Mouse (Mus musculus): Measurements from ENCODE around the gene Plcxd3. TPM values are rescaled to one million over a fixed set of nuclear protein-coding genes. Genes with fewer than 3 reads are reported as not detected.

Plcxd3 gene
- polyA plus RNA-seq (2016; fragmentation: Nextera tagmentation; extraction: Ambion mirVana) = 1.6 and 2.9 TPM in 2 replicates

DNA sequence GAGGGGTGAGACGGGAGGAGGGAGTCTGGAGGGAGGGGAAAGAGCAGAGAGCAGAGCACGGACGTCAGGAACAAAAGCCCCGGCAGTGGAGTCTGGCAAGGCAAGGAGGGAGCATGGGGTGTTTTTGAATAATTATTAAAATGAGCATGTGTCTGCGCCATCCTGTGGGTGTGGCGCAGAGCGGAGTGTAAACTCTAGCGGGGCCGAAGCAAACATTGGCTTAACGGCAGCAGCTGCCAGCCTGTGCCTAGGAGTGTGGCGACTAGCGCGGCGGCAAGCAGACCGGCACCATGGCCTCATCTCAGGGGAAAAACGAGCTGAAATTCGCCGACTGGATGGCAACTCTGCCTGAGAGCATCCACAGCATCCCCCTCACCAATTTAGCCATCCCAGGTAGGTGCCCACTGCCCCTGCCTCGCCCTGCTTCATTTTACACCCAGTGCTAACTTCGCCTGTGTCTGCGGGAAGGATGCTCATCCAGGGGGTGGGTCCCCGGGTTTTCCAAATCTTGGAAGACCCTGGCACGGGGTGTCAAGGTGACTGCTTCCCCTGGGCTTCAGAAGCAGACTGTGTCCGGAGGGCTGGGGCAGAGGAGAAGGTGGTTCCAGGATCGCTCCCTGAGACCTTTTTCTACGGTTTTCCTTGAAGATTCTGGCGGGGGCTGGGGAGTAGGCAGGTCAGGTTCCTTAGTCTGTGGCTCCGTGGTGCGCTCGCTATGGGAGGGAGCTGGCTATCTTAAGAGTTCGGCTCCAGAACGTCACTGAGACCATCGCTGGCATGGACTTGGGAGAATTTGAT is at the start of gene Plcxd3:
Plcxd3 (plus strand) TSS at position 69 of the 798 bp plus-strand sequence.
- WGBS = under 1% methylated on average over 33 of the region's 33 CpGs
- peaks cover 15% of the 10 kb centered on the region; the same call in 1 of the 2 replicates for H3K27me3 ChIP-seq (ENCODE audit: insufficient read depth, poor library complexity, severe bottlenecking)
- no peaks in the 10 kb centered on the region for H3K9me3 ChIP-seq
- H3K4me3 ChIP-seq = peak within 1 kb of the TSS; percentile 65
- no peaks in the 10 kb centered on the region for H3K36me3 ChIP-seq
- peak within 1 kb of the TSS; percentile 52; the same call in 1 of the 2 replicates for H3K27ac ChIP-seq
- H3K4me1 ChIP-seq = no peaks in the 10 kb centered on the region
- peak; percentile 75 for DNase-seq (ENCODE audit: low spot score)

DNA sequence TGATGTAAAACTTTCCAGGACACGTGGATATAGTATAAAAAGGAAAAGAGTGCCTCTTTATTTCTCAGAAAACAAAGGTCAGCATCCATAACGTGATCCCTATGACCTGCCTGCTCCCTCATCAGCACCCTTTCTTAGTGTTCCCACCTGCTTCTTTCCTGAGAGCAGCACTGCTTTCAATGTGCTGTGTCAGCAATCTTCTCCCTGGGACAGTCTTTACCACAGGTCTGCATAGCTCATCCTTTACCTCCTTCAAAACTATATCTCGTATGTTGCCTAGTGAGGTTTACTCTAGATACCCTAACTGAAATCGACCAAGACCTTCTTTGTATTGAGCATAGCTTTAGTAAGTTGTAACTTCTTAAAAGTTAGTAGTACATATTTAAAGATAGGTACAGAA is 43.4 kb upstream of the Plcxd3 start:
- Histone ChIP-seq H3K27me3 (ENCODE audit: insufficient read depth, poor library complexity, severe bottlenecking) (no peaks in the 10 kb centered on the region), H3K4me3 (no peak overlapping the region), H3K36me3 (no peaks in the 10 kb centered on the region), H3K4me1 (no peaks in the 10 kb centered on the region), H3K27ac (no peak overlapping the region), H3K9me3 (no peaks in the 10 kb centered on the region)
- DNase-seq (ENCODE audit: low spot score) = no peak
- 73% methylated on average over 4 of the region's 4 CpGs for WGBS

DNA sequence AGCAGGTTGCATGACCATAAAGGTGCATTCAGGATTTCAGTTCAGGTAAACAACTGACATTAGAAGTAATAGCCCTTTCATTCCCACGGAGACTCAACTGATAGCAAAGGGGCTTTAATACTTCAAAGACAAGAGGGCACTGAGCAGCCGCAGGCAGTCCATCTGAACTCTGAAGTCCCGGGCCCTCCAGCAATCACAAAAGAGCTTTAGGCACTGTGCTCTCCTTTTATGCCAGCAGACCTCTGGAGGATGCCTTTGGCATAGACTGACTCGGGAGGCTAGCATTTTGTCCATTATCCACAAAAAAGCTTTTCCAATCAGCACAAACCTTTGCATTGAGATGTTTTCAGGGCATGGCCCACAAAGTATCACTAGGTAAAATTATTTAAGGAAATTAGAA is 33.7 kb upstream of the Plcxd3 start:
- H3K36me3 ChIP-seq = no peaks in the 10 kb centered on the region
- H3K4me3 ChIP-seq = no peak overlapping the region
- DNase-seq (ENCODE audit: low spot score) = no peak
- H3K27ac ChIP-seq = no peak overlapping the region
- H3K9me3 ChIP-seq = no peaks in the 10 kb centered on the region
- H3K4me1 ChIP-seq = peaks cover 3% of the 10 kb centered on the region; the same call in 1 of the 2 replicates
- 27% methylated on average over 4 of the region's 4 CpGs for WGBS
- no peaks in the 10 kb centered on the region for H3K27me3 ChIP-seq (ENCODE audit: insufficient read depth, poor library complexity, severe bottlenecking)

DNA sequence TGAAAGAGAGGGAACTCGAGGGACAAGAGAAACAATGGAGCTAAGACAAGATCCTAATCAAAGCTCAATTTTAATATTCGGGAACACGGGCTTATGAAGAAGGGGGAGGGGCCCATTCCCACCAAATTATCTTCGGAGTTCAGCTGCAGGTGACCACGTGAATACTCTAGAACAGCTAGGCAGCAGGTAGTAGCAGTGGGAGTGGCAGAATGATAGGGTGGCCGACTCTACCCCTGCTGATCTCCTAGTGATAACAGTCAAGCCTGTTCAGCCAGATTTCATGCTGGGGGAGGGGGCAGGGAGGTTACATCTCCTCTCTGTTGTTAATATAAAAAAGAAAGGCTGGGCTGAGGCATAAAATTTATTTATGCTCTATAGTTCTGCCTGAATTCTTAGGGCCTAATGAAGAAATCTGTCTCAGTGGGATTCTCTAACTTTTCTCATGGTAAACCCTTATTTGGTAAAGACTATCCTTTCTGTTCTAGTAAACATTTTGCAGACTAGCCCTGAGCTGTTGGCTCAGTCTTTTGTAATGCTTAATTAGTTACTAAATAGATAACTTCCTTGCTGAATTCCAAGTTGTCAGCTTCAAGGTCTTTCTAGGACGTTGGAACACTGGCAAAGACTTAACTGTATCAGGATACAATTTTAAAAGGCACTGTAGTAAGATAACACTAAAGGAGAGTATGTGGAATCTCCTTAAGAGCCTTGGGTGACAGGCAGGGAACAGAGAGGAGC is 26.3 kb upstream of the Plcxd3 start:
- Histone ChIP-seq H3K27me3 (ENCODE audit: insufficient read depth, poor library complexity, severe bottlenecking) (no peaks in the 10 kb centered on the region), H3K4me1 (peaks cover 6% of the 10 kb centered on the region; the same call in 1 of the 2 replicates), H3K4me3 (no peak overlapping the region), H3K36me3 (no peaks in the 10 kb centered on the region), H3K9me3 (no peaks in the 10 kb centered on the region), H3K27ac (no peak overlapping the region)
- WGBS = 18% methylated on average over 7 of the region's 7 CpGs
- no peak for DNase-seq (ENCODE audit: low spot score)

DNA sequence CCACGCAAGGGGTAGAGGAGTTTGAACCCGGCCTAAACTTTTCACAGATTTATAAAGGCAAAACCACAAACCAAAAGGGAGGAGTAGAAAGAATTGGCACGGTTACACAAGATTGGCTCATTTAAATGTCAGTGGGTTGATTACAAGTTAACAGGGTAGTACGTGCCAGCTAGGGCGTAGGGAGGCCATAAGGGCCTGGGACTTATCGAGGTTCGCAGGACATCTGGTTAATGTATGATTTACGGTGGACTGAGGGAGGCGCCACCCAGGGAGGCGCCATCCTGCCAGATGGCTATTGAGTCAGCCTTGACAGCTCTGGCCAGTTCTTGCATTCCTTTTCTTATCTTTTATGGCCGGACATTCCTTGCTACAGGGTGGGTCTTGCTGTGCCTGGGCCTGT is 18.9 kb upstream of the Plcxd3 start:
- Histone ChIP-seq H3K27me3 (ENCODE audit: insufficient read depth, poor library complexity, severe bottlenecking) (no peaks in the 10 kb centered on the region), H3K4me3 (no peak overlapping the region), H3K36me3 (no peaks in the 10 kb centered on the region), H3K27ac (no peak overlapping the region), H3K9me3 (no peaks in the 10 kb centered on the region), H3K4me1 (no peaks in the 10 kb centered on the region)
- no peak for DNase-seq (ENCODE audit: low spot score)
- 65% methylated on average over 11 of the region's 11 CpGs for WGBS

DNA sequence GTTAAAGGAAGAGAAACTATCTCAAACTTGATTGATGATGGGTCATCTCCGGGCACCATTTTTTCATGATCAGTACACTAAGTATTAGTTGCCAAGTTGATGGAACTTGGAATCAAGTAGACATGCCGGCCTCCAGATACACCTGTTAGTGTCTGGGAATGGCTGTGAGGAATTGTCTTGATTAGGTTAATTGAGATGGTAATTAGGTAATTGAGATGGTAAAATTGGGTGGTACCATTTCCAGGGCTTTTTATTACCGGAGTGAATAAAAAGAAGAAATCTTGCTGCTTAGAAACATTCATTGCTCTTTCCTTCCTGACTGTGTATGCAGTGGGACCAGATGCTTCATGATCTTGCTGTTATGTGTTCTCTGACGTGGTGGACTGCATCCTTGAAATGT is 17.6 kb upstream of the Plcxd3 start:
- no peaks in the 10 kb centered on the region for H3K4me1 ChIP-seq
- H3K4me3 ChIP-seq = no peak overlapping the region
- DNase-seq (ENCODE audit: low spot score) = no peak
- no peak overlapping the region for H3K27ac ChIP-seq
- no peaks in the 10 kb centered on the region for H3K27me3 ChIP-seq (ENCODE audit: insufficient read depth, poor library complexity, severe bottlenecking)
- no peaks in the 10 kb centered on the region for H3K36me3 ChIP-seq
- WGBS = 74% methylated on average over 4 of the region's 4 CpGs
- no peaks in the 10 kb centered on the region for H3K9me3 ChIP-seq

DNA sequence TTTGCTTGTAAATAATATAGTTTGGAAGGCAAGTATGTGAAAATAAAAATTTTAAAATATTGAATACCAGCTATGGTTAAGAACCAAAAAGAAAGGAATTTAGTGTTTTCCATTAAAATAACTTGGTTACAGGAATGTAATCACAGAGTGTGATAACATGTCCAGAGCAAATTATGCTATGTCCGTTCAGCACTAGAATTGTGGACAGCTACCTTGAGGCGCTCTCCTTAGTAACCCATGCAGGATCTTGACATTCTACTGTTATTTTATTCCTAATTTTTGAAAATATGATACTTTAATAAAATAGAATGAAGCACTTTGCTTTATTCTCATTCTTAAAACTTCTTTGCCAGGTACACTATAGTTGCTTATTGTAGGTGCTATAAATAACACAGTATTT is 7.5 kb upstream of the Plcxd3 start:
- 69% methylated on average over 2 of the region's 2 CpGs for WGBS
- Histone ChIP-seq H3K9me3 (no peaks in the 10 kb centered on the region), H3K36me3 (no peaks in the 10 kb centered on the region), H3K4me3 (no peak overlapping the region), H3K27me3 (ENCODE audit: insufficient read depth, poor library complexity, severe bottlenecking) (no peaks in the 10 kb centered on the region), H3K4me1 (no peaks in the 10 kb centered on the region), H3K27ac (no peak overlapping the region)
- no peak for DNase-seq (ENCODE audit: low spot score)

DNA sequence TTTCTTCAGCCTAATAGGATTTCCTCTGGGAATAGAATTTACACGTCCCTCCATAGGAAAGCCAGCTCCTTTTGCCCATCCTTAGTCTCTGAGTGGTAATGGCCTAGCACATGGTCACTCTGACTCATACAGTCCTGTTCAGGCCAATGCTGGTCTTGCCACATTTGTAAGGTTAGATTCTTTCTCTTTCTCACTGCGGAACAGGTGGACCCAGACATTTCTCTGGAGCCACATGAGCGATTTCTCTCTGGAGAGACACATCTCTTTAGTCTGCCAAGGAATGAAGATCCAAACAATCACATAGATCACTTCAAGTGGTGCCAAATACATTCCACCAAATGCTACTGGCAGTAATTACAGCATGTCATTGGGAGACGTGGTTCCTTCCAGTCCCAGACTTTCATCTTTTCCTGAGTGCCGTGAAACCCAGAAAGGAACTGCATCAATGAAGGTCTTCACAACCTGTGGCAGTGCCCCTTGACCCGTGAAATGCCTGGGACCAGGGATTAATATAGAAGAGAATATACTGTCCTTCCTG is 769 bp upstream of the Plcxd3 start:
- peaks cover 15% of the 10 kb centered on the region; the same call in 1 of the 2 replicates for H3K27me3 ChIP-seq (ENCODE audit: insufficient read depth, poor library complexity, severe bottlenecking)
- WGBS = 62% methylated on average over 6 of the region's 6 CpGs
- peak overlapping the region; percentile 65; the same call in 1 of the 2 replicates for H3K4me3 ChIP-seq
- no peaks in the 10 kb centered on the region for H3K9me3 ChIP-seq
- H3K36me3 ChIP-seq = no peaks in the 10 kb centered on the region
- no peaks in the 10 kb centered on the region for H3K4me1 ChIP-seq
- no peak overlapping the region for H3K27ac ChIP-seq
- no peak for DNase-seq (ENCODE audit: low spot score)

DNA sequence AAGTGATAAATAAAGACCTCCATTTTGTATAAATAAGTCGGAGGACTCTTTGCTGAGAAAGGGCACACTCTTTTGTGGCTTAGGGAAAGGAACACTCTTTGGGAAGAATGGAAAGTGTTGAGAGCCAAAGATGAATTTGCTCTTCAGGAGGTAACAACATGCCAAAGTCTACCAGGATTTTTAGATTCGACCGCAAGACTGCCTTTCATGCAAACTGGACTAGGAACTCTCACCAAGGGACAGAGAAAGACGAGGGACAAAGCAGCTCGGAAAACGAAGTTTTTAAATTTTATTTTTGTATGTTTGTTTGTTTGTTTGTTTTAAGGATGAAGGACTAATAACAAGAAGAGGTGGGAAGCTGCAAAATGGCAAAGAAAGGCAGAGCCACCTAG is 264 bp upstream of the Plcxd3 start:
- DNase-seq (ENCODE audit: low spot score) = no peak
- H3K27ac ChIP-seq = no peak overlapping the region
- 29% methylated on average over 6 of the region's 6 CpGs for WGBS
- peak overlapping the region; percentile 65 for H3K4me3 ChIP-seq
- H3K4me1 ChIP-seq = no peaks in the 10 kb centered on the region
- peaks cover 15% of the 10 kb centered on the region; the same call in 1 of the 2 replicates for H3K27me3 ChIP-seq (ENCODE audit: insufficient read depth, poor library complexity, severe bottlenecking)
- no peaks in the 10 kb centered on the region for H3K9me3 ChIP-seq
- no peaks in the 10 kb centered on the region for H3K36me3 ChIP-seq

DNA sequence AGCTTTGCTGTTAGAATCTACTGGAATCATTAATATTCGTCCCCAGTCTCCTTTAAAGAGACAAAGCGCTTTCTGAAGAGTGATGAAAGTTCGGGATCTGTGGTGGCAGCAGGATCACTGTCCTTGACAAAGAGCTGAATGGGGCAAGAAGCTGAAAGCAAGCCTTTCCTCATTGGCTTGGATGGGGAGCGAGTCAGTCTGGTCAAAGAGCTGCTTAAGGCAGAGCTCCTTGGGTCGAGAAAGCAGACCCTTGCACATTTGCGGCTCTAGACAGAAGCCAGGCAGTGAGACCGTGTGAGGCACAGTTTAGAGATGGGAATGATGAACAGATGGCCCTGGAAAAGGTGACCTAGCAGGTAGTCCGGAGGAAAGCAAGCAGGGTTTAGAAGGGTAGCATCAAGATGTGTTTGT is 935 bp downstream of the Plcxd3 start:
- DNase-seq (ENCODE audit: low spot score) = no peak
- Histone ChIP-seq H3K4me1 (no peaks in the 10 kb centered on the region), H3K36me3 (no peaks in the 10 kb centered on the region), H3K9me3 (no peaks in the 10 kb centered on the region), H3K27ac (no peak overlapping the region), H3K4me3 (peak overlapping the region; percentile 65), H3K27me3 (ENCODE audit: insufficient read depth, poor library complexity, severe bottlenecking) (peaks cover 15% of the 10 kb centered on the region; the same call in 1 of the 2 replicates)
- WGBS = 23% methylated on average over 8 of the region's 8 CpGs

DNA sequence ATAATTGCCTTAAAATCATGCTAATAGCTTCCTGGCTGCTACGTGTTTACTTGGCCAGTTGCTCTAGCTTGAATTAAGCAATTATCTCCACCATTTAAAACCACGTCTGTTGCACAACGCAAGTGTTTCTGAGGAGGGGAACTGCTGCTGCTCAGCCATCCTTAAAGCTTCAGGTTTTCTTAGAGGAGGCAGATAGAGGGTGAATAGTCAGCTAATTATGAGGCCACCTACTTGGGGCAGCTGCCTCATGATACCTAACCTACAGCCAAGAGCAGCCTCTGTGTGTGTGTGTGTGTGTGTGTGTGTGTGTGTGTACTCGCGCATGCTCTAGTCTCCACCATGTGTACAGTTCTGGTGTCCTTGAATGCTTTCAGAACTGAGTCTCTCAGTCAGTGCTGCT is 3.5 kb downstream of the Plcxd3 start:
- WGBS = 74% methylated on average over 5 of the region's 5 CpGs
- no peak overlapping the region for H3K27ac ChIP-seq

DNA sequence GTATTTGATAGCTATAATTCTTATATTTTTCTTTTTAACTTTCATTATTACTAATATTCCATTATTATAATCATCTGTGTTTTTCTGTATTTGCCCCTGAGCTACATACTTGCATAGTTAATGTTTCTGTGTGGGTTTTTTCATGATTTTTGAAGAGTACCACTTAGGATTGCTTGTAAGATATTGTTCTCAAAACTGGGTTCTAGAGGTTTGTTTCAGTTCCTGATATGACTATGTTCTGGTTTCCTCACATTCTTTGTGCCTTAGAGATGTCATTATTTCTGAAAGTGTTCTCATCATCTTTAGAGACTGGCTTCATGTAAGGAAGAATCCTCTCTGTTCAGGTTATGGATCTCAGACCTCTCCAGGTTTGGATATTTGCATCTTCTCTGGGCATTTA is 12.5 kb downstream of the Plcxd3 start:
- no peaks in the 10 kb centered on the region for H3K27me3 ChIP-seq (ENCODE audit: insufficient read depth, poor library complexity, severe bottlenecking)
- no peaks in the 10 kb centered on the region for H3K9me3 ChIP-seq
- no peaks in the 10 kb centered on the region for H3K36me3 ChIP-seq
- DNase-seq (ENCODE audit: low spot score) = no peak
- H3K27ac ChIP-seq = no peak overlapping the region
- no peaks in the 10 kb centered on the region for H3K4me1 ChIP-seq
- no peak overlapping the region for H3K4me3 ChIP-seq

More for the DNA sequence above, 3.5 kb downstream of the Plcxd3 start:
- no peak overlapping the region for H3K4me3 ChIP-seq
- DNase-seq (ENCODE audit: low spot score) = no peak
- no peaks in the 10 kb centered on the region for H3K9me3 ChIP-seq
- H3K36me3 ChIP-seq = no peaks in the 10 kb centered on the region
- H3K4me1 ChIP-seq = no peaks in the 10 kb centered on the region
- peaks cover 15% of the 10 kb centered on the region; the same call in 1 of the 2 replicates for H3K27me3 ChIP-seq (ENCODE audit: insufficient read depth, poor library complexity, severe bottlenecking)

DNA sequence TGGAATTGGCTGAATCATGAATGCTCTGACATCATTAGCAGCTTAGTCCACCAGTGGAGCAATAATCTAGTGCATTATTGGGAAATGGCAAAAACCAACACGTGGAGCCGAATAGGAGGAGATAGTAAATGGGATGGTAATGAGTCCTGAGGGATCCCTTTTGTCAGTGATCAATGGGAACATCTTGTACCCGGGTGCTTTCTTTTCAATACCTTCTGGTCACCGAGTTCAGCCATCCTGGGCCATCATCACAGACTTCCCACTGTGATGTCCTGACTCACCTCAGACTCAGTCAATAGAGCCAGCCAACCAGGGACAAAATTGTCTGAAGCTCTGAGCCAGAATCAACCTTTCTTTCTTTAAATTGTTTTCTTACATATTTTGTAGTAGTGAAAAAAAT is 24.8 kb downstream of the Plcxd3 start:
- WGBS = 63% methylated on average over 4 of the region's 4 CpGs

More for the DNA sequence above, 24.8 kb downstream of the Plcxd3 start:
- H3K4me3 ChIP-seq = no peak overlapping the region
- H3K36me3 ChIP-seq = no peaks in the 10 kb centered on the region
- no peaks in the 10 kb centered on the region for H3K27me3 ChIP-seq (ENCODE audit: insufficient read depth, poor library complexity, severe bottlenecking)
- H3K27ac ChIP-seq = no peak overlapping the region
- no peaks in the 10 kb centered on the region for H3K4me1 ChIP-seq
- DNase-seq (ENCODE audit: low spot score) = no peak
- H3K9me3 ChIP-seq = no peaks in the 10 kb centered on the region

Measured in heart, embryonic 10.5 days (tissue).